Mouse (Mus musculus) brain, embryonic 18.5 days (tissue): ENCODE data around the gene Fkbp14.

Experiments
- DNase-seq: peaks from one replicate; pipeline ENCODE4 v3.0.0-alpha.2; 2012; ENCODE audit warnings: low read depth, low spot score

Fkbp14 gene

DNA sequence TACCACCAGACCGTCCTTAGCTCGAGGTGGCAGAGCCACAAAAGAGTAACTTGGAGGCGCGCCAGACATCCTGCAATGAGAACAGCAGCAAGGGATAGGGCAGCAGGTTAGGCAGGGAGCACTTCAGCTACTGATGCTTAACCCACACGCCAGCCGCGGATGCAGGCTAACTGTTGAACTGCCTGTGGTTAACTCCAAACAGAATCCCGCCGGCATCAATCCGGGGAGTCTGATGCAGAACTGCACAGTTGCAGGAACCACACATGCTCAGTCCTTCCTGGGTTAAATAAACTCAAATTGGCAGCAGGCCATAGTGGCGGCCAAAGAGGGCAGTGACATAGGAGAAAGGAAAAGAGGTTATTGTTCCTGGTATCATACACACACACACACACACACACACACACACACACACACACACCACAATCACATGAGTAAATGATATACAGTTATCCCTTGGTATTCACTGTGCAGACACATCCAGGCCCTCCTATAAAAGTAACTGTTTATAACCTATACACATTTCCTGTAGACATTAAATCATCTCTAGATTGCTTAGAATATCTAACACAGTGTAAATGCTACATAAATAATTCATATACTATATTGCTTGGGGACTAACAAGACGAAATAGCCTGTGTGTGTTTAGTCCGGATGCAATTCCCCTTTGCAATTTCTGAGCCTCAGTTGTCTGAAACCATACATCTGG, 48.6 kb downstream of the Fkbp14 start:
- DNase-seq = no peak

DNA sequence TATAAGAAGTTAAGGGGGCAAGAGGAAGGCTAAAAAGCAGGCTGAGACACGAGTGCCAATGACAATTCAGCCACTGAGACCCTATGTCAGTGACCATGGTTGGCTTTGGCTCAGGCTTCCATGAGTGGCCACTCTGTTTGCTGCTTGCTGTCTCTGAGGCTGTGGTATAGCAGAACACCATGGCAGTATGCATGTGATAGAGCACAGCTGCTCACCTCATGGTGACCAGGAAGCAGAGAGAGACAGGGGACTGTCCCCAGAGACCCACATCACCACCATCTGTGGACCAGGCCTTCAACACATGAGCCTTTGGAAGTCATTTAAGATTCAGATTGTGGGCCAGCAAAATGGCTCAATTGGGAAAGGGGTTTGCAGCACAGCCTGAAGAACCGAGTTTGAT, 53.5 kb downstream of the Fkbp14 start:
- no peak for DNase-seq

DNA sequence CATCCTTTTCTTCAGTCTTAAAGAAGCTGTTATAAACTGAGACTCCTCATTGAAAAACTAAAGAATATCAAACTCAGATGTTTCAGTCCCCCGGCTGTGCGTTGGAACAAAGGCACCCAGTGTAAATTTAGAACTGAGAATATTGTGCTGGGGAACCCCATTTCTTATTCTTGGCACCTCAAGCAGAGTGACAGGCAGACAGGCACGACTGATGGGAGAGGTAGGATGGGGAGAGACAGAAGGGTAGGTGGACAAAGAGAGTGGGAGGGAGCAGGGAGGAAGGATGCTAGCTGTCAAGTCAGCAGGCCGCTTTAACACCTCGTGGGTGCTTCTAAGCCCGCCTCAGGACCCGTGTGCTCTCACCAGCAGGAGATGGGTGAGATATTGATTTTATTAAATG, 54.3 kb downstream of the Fkbp14 start:
- no peak for DNase-seq

DNA sequence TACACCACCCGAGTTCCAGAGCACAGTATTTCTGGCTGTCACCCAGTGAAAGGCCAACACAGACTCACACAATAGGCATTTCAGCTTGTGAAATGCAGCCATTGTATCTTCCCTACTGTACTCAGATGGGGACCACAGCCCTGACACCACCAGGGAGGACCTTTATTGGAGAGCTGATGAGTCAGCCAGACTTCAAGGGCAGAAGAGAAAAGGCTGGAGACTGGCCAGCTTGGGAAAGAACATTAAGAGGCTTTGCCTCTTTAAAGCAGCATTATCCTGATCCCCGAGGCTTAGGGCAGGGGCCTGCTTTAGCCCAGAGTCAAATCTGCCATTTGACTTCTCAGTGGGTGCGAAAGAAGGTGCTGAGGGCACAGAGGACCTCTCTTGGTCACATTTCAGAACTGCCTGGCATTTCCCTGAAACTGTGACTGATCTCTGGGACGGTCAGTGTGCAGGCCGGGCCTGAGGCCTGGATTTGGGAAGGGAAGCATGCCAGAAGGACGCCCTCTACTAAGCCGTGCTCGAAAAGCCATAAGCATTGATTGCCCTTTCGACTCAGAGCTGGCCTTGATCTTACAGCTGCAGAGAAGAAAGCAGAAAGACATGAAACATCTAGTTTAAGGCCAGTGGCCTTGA, 56.7 kb downstream of the Fkbp14 start:
- DNase-seq = no peak

DNA sequence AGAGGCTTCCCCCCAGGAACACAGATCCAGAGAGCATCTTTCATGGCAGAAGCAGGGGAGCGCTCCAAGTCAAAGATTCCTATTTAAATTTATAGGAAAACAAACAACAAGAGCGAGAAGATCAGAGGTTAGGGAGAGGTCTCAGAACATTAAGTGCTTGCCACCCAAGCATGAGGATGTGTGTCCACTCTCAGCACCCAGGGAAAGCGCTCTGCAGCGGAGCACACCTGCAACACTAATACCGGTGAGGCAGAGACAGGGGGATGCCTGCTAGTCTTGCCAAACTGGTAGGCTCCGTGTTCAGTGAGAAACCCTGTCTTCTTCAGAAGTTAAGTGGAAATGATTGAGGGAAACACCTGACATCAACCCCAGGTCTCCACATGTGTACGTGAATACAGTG, 57.7 kb downstream of the Fkbp14 start:
- no peak for DNase-seq

DNA sequence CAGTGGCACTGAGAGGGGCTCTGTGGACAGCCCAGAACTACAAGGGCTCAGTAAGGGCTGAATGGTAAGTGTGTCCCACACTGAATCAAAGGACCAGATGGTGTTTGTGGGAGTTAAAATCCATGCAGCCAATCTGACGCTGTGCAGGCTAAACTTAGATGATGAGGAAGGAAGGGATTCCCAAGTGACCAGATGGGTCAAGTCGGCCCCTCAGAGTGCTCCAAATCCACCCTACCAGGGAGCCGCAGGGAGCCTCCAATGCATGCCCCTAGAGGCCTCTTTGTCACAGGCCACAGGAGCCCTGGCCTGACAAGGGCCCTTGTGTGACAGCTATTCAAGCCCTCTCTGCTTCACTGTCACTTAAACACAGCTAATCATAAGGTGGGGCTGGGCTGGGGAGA, 58.3 kb downstream of the Fkbp14 start:
- DNase-seq = no peak

DNA sequence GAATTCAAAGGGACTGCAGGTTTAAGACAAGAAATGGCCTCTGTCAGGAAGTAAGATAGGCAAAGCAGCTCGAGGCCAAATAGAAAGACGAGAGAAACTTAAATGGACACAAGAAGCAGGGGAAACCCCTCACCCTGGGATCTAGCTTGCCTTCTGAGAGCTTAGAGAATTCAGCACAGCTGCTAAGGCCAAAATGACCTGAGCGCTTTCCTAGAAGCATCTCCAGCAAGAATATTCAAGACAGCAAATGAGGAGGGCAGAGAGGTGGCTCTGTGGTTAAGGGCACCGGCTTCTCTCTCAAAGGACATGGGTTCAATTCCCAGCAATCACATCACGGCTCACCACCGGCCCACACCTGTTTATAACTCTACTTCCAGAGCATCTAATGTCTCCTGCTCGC, 60.1 kb downstream of the Fkbp14 start:
- no peak for DNase-seq

DNA sequence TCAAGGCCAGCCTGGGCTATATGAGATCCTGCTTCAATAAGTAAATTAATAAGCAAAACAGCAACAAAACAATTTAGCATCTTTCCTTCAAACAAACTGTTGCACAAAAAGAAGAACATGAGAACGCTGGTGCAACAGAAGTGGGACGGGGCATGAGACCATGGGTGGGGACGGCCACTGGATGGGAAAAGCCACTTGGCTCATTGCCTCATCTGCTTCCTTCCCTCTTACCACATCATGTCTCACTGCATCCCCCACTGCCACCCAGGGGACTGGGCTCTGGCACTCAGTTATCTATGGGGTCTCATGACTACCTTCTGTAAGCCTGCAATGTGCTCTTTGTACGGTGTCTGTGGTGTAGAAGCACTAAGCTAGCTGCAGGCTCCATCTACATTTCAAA, 61.6 kb downstream of the Fkbp14 start:
- no peak for DNase-seq

DNA sequence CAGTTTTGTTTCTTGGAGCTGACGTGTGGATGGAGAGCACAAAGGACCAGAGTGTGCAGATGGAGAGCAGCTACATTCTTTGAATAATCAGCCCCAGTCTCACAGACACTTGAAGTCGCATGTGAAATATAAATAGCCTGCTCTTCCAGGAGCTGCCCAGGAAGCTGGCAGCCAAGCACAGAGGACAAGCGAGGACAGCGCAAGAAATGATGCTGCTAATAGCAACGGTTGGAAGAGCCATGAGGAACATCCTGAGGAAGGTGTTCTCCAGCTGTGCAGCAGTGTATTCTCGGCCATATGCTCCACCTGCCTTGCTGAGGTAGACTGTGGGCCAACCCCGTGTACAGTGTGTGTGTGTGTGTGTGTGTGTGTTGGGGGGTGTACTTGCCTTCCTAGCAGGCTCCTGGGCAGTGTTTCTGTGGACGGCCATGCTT, 66.0 kb downstream of the Fkbp14 start:
- DNase-seq = no peak

DNA sequence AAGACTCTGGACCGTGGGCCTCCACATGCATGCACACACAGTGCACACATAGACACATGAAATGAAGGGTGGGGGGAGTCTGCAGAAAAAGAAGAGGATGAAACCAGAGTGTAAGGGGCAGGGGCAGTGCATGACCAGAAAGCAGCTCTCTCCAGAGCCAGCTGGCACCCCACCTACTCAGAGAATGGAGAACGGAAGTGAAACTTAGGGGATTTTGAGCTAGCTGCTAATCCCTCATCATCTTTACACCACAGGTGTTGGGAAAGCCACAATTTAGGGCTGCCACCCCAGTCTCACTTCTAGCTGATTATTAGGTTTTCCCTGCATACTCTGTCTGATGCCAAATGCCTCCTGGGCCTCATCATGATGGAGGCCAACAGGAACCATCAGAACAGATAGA, 66.9 kb downstream of the Fkbp14 start:
- DNase-seq = no peak

DNA sequence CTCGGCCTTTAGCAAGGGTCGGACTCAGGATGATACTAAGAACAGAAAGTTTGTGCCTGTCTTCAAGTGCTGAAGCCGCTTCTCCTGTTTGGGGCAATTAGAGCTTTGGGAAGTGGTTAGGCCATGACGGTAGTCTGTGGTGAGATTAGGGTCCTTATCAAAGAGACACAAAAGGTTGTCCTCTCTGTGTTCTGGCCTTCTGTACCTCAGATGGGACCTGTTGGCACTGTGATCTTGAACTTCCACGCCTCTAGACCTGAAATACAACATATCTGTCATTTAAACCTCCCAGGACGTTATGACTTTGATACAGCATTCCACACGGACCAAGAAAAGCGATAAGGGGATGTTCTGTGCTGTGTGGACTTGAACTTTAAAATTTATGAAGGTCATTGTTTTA, 68.4 kb downstream of the Fkbp14 start:
- no peak for DNase-seq
